Mouse (Mus musculus): ENCODE measurements at regions not wholly inside any gene's neighbourhood (a gene's known extent, or its start where the extent isn't known, plus 50 kb on each side); places are given as distances from the start of the nearest gene placed in this dataset.

DNA sequence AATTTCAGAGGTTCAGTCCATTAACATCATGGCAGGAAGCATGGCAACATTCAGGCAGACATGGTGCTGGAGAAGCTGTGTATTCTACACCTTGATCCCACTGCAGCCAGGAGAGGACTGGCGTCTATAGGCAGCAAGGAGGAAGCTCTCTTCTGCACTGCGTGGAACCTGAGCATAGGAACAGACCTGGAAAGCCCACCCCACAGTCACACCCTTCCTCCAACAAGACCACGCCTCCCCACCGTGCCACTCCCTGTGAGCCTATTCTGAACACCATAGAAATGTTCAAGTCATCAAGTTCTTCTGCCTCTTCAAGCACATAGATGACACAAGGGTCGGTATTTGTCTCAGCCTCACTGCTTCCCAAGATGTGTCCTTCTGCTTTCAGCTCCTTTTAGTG is 297.7 kb upstream of the Sall1 start:
- Histone ChIP-seq H3K4me1 (ENCODE audit: control insufficient read depth, insufficient read depth, insufficient read length, low read length) (no peaks in the 10 kb centered on the region), H3K27ac (replicated peaks; ENCODE audit: low read depth, low read length) (no peak overlapping the region), H3K4me3 (ENCODE audit: insufficient read depth, low read depth, low read length) (no peak overlapping the region)

- H3K4me3 ChIP-seq (ENCODE audit: insufficient read depth, low read depth, low read length): no peak overlapping the region
- H3K4me1 ChIP-seq (ENCODE audit: control insufficient read depth, insufficient read depth, insufficient read length, low read length): no peaks in the 10 kb centered on the region
- H3K27ac ChIP-seq (replicated peaks; ENCODE audit: low read depth, low read length): no peak overlapping the region
Observed at GRCm38 (mm10) chr8:89335416-89335815, 291.5 kb upstream of the Sall1 start.

- Histone ChIP-seq H3K4me1 (ENCODE audit: control insufficient read depth, insufficient read depth, insufficient read length, low read length) (no peaks in the 10 kb centered on the region), H3K27ac (replicated peaks; ENCODE audit: low read depth, low read length) (no peak overlapping the region), H3K4me3 (ENCODE audit: insufficient read depth, low read depth, low read length) (no peak overlapping the region)
Observed at GRCm38 (mm10) chr8:89325751-89326351, 281.9 kb upstream of the Sall1 start.

DNA sequence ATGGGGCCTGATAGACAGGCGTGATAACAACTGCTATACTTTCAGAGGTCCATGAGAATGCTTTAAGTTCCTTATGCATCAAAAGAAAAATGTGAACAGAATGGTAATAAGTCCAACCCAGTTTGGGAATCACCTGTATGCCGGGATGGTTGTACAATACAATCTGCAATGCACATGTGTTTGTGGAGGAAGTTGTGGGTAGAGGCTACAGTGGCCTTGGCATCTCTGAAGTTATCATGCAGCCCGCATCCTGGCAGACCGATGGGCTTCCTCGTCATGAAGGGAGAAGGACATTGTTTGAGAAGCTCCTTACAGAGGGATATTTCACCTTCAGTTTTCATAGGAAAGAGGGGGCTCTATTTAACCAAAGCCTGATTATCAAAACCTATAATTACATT is 281.3 kb upstream of the Sall1 start:
- no peak overlapping the region for H3K4me3 ChIP-seq (ENCODE audit: insufficient read depth, low read depth, low read length)
- H3K27ac ChIP-seq (replicated peaks; ENCODE audit: low read depth, low read length): no peak overlapping the region

GRCm38 (mm10) chr8:89324462-89325247 is 280.7 kb upstream of the Sall1 start:
- no peaks in the 10 kb centered on the region for H3K4me1 ChIP-seq (ENCODE audit: control insufficient read depth, insufficient read depth, insufficient read length, low read length)
- no peak overlapping the region for H3K27ac ChIP-seq (replicated peaks; ENCODE audit: low read depth, low read length)
- H3K4me3 ChIP-seq (ENCODE audit: insufficient read depth, low read depth, low read length): no peak overlapping the region

More for the DNA sequence above, 281.3 kb upstream of the Sall1 start:
- H3K4me1 ChIP-seq (ENCODE audit: control insufficient read depth, insufficient read depth, insufficient read length, low read length): no peaks in the 10 kb centered on the region

- H3K27ac ChIP-seq (replicated peaks; ENCODE audit: low read depth, low read length): no peak overlapping the region
- no peak overlapping the region for H3K4me3 ChIP-seq (ENCODE audit: insufficient read depth, low read depth, low read length)
- no peaks in the 10 kb centered on the region for H3K4me1 ChIP-seq (ENCODE audit: control insufficient read depth, insufficient read depth, insufficient read length, low read length)
Observed at GRCm38 (mm10) chr8:89317514-89318289, 273.7 kb upstream of the Sall1 start.

GRCm38 (mm10) chr8:89316566-89317175 is 272.7 kb upstream of the Sall1 start:
- Histone ChIP-seq H3K4me1 (ENCODE audit: control insufficient read depth, insufficient read depth, insufficient read length, low read length) (no peaks in the 10 kb centered on the region), H3K4me3 (ENCODE audit: insufficient read depth, low read depth, low read length) (no peak overlapping the region), H3K27ac (replicated peaks; ENCODE audit: low read depth, low read length) (no peak overlapping the region)

GRCm38 (mm10) chr8:89314907-89315306 is 270.9 kb upstream of the Sall1 start:
- H3K4me3 ChIP-seq (ENCODE audit: insufficient read depth, low read depth, low read length): no peak overlapping the region

GRCm38 (mm10) chr8:89310696-89311214 is 266.8 kb upstream of the Sall1 start:
- Histone ChIP-seq H3K4me3 (ENCODE audit: insufficient read depth, low read depth, low read length) (no peak overlapping the region), H3K4me1 (ENCODE audit: control insufficient read depth, insufficient read depth, insufficient read length, low read length) (no peaks in the 10 kb centered on the region), H3K27ac (replicated peaks; ENCODE audit: low read depth, low read length) (no peak overlapping the region)

More at GRCm38 (mm10) chr8:89314907-89315306, 270.9 kb upstream of the Sall1 start:
- H3K4me1 ChIP-seq (ENCODE audit: control insufficient read depth, insufficient read depth, insufficient read length, low read length): no peaks in the 10 kb centered on the region
- H3K27ac ChIP-seq (replicated peaks; ENCODE audit: low read depth, low read length): no peak overlapping the region

DNA sequence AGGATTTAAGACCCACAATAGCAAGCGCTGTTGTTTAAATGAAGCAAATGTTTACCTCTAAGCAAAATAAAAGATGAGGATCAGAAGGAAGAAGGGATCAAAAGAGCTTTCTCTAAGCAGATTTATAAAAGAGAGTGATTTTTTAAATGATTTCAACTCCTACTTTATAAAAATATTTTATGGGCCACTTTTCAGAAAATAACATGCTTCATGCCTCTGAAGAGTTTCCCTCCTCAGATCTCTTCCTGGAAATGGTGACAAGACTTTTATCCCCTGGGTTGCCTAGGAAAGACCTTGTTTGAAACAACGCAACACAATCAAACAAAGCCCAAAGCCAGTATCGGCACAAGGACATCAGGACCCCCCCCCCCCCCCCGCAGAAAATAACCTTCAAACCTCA is 265.6 kb upstream of the Sall1 start:
- H3K4me3 ChIP-seq (ENCODE audit: insufficient read depth, low read depth, low read length): no peak overlapping the region
- no peak overlapping the region for H3K27ac ChIP-seq (replicated peaks; ENCODE audit: low read depth, low read length)
- H3K4me1 ChIP-seq (ENCODE audit: control insufficient read depth, insufficient read depth, insufficient read length, low read length): no peaks in the 10 kb centered on the region

GRCm38 (mm10) chr8:89308950-89309349 is 265.0 kb upstream of the Sall1 start:
- Histone ChIP-seq H3K4me3 (ENCODE audit: insufficient read depth, low read depth, low read length) (no peak overlapping the region), H3K27ac (replicated peaks; ENCODE audit: low read depth, low read length) (no peak overlapping the region), H3K4me1 (ENCODE audit: control insufficient read depth, insufficient read depth, insufficient read length, low read length) (no peaks in the 10 kb centered on the region)

DNA sequence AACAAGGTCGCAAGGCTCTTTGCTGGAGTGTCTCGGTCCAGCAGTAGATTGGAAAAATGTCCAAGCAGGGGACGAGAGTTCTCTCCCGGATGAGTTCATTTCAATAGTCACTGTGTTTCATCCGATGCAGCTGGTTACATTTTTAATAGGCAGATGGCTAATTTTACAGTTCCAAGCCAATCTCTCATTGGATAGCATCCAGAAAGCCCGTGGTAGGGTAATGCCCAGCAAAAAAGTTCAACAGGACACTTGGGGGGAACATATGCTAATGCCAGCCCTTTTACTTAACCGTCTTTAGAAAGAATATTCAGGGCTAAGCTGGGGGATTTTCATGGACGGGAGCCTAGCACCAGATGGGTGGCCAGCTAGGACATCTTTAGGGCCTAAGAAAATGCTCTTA is 264.6 kb upstream of the Sall1 start:
- no peak overlapping the region for H3K4me3 ChIP-seq (ENCODE audit: insufficient read depth, low read depth, low read length)
- no peak overlapping the region for H3K27ac ChIP-seq (replicated peaks; ENCODE audit: low read depth, low read length)
- no peaks in the 10 kb centered on the region for H3K4me1 ChIP-seq (ENCODE audit: control insufficient read depth, insufficient read depth, insufficient read length, low read length)

GRCm38 (mm10) chr8:89307601-89308000 is 263.6 kb upstream of the Sall1 start:
- H3K4me1 ChIP-seq (ENCODE audit: control insufficient read depth, insufficient read depth, insufficient read length, low read length): no peaks in the 10 kb centered on the region
- H3K4me3 ChIP-seq (ENCODE audit: insufficient read depth, low read depth, low read length): no peak overlapping the region
- no peak overlapping the region for H3K27ac ChIP-seq (replicated peaks; ENCODE audit: low read depth, low read length)

DNA sequence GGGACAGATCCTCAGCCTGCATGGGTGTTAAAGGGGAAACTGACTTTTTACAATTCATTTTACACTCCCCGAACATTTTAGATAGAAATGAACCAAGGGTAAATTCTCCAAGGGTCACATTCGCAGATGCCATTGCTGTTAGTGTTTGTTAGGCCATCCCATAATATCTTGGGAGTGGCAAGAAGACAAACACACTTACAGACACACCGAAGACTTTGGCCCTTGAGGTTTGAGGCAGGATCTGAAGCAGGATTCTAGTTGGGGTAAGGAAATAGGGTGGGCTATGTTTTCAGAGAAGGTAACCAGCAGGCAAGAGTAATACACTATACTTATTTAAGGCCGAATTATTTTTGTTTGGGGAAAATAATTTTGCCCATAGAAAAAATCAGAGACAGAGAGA is 263.1 kb upstream of the Sall1 start:
- Histone ChIP-seq H3K4me1 (ENCODE audit: control insufficient read depth, insufficient read depth, insufficient read length, low read length) (no peaks in the 10 kb centered on the region), H3K27ac (replicated peaks; ENCODE audit: low read depth, low read length) (no peak overlapping the region), H3K4me3 (ENCODE audit: insufficient read depth, low read depth, low read length) (no peak overlapping the region)

GRCm38 (mm10) chr8:89304116-89304515 is 260.2 kb upstream of the Sall1 start:
- Histone ChIP-seq H3K4me1 (ENCODE audit: control insufficient read depth, insufficient read depth, insufficient read length, low read length) (no peaks in the 10 kb centered on the region), H3K4me3 (ENCODE audit: insufficient read depth, low read depth, low read length) (no peak overlapping the region), H3K27ac (replicated peaks; ENCODE audit: low read depth, low read length) (no peak overlapping the region)

Data from brown adipose tissue, adult 24 weeks (tissue).